In genomic region chr1:120190300-120190699, GRCm38 (mm10) we compare ENCODE assay signal across 13 mouse cellular contexts.
"Had no signal": no experiment of that assay in that cellular context is flagged by ENCODE, and none has a peak within 500 bp of the region (broad histone marks: within the 10 kb centered on the region; RNA-seq: fewer than 3 reads in every experiment).

No protein-coding gene starts in this region.

- H3K27ac ChIP-seq: kidney, postnatal 0 days; limb, embryonic 13.5 days; lung, embryonic 15.5 days; macrophage; midbrain, embryonic 12.5 days; neural tube, embryonic 12.5 days had no signal

- DNase-seq: kidney, adult 9 months; kidney, postnatal 36 days; left cerebral cortex, postnatal 4 days; lung, postnatal 14 days; thymus, adult 18-20 months; thymus, postnatal 14 days had no signal

- H3K27me3 ChIP-seq: limb, embryonic 13.5 days; lung, embryonic 15.5 days; neural tube, embryonic 12.5 days had no signal

- H3K36me3 ChIP-seq: limb, embryonic 13.5 days; lung, embryonic 15.5 days; midbrain, embryonic 12.5 days; neural tube, embryonic 12.5 days had no signal

- H3K4me3 ChIP-seq: limb, embryonic 13.5 days; lung, embryonic 15.5 days; megakaryocyte, embryonic 14.5 days; midbrain, embryonic 12.5 days; neural tube, embryonic 12.5 days had no signal

- H3K4me1 ChIP-seq: limb, embryonic 13.5 days; lung, embryonic 15.5 days; megakaryocyte, embryonic 14.5 days; neural tube, embryonic 12.5 days had no signal

- H3K4me2 ChIP-seq: limb, embryonic 13.5 days; lung, embryonic 15.5 days; midbrain, embryonic 12.5 days; neural tube, embryonic 12.5 days had no signal

- H3K9me3 ChIP-seq: limb, embryonic 13.5 days; lung, embryonic 15.5 days; neural tube, embryonic 12.5 days had no signal

- H3K9ac ChIP-seq: limb, embryonic 13.5 days; lung, embryonic 15.5 days; midbrain, embryonic 12.5 days; neural tube, embryonic 12.5 days had no signal
